Mouse (Mus musculus) adrenal gland, adult (tissue): Measurements from ENCODE around the gene Foxj2.

Experiments used
- DNase-seq, 2 experiments: peaks; one replicate each; pipeline ENCODE4 v3.0.0; 2022 to 2023; ENCODE audit warnings: low spot score in 1 of 2; ENCODE audit not compliant: inconsistent age in 2 of 2

Foxj2 gene

DNA sequence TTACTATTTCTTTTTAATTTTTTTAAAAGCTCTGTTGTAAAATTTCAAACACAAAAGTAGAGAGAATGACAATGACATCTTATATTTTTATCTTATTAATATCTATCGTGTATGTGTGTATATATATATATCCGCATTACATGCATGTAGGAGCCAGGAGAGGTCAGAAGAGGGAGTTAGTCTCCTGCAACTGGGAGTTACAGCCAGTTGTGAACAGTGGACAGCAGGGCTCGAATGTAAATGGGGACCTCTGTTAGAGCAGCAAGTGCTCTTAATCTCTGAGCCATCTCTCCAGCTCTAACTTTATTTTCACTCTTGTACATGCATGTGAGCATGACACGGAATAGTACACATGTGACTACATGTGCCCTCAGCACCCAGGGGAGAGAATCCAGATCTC lies 7.0 kb upstream of the Foxj2 start:
- DNase-seq = no peak

DNA sequence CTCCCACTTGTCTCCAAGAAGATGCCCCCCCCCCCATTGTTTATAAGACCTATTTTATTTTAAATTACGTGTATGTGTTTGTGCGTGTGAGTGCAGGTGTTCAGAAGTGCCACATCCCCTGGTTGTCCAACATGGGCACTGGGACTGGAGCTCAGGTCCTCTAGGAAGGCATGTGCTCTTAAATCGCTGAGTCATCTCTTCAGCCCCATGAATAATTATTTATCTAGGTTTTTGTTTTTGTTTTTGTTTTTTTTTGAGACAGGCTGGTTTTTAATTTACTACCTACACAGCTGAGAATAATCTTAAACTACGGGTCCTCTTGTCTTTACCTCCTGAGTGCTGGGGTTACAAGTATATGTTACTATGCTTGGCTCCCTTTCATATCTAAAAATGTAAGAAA lies 6.1 kb upstream of the Foxj2 start:
- DNase-seq = no peak

DNA sequence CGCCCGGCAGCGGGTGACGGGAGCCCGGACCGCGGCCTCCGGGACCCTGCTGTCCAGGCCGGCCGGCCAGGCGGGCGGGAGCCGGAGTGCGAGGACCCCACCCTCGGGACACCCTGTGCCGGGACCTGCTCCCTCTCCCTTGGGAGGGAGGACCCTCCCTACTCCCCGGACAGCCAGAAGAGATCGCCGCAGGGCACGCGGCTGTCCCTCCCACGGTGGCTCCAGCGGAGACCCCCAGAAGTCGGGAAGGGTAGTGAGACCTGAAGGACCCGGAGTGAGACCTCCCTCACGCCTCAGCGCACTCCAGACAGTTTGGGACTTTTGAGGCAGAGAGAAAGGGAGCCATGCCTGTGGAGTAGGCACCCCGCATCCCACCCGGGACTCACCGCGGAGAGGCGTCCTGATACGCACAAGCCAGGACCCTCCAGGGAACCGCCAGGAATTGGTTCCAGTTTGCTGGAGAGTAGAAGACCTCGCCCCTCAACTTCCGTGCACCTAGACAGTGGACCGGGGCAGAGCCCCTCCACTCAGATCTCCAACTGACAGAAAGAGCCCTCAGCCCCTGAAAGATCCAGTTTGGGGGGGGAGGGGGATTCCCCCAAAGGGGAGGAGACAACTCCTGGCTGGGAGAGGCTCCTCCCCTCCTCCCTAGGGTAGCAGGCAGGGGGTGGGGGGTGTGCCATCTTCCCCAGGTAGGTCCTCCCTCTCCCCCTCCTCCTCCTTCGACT lies 521 bp downstream of the Foxj2 start:
- peak; percentile 57 to 82 for DNase-seq

DNA sequence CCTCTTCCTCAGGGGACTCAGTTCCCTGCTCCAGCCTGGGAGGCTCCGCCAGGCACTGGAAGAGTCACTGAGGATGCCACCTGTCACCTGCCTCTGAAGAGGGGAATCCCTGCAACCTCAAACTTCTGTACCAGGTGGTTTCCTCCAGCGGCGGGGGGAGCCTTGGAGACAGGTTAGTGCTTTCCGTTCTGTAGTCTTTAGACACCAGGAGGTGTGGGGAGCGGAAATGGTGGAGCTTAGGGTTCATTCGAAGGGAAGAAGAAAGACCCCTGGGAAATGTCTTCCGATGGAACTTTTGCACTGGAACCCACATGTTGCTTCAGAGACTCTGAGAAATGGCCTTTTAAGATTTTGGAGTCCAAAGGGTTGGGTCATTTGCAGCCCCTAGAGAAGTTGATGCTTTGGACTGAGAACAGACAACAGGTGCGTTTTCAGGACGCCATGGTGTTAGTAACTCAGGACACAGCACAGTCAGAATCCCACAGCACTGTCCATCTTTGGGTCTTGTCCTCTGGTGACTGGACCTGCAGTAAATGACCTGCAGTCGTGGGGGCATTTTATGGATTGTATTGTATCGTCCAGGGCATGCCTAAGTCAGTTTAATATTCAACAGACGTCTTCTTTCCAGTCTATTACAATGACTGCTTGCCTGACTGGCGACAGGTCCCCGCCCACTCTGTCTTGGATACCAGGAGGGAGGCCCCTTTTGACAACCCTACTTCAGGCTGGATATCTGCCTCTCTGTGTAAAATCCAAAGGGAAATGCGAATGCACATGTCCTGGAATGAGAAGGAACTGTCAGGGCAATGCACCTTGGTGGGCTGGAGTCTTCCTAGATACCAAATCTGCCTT lies 1.3 kb downstream of the Foxj2 start:
- peak in 1 of 2 experiments; percentile 47 for DNase-seq

DNA sequence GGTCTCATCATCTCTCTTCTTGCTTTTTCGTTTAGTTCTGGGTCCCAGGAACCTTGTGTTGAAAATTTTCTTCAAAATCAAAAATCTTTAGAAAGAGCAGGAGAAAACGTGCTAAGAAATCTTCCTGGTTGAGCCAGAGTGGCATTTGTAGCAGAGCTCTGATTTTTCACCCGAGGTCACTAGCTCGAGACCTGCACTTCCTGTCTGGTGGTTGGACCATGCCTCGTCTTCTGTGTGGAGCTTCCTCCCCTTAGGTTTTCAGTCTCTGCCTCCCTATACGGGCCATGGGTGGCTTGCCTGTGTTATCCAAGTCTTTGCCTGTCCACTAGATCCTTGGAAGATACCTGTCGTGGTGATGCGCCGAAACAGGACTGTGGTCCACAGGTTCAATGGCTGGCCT lies 2.1 kb downstream of the Foxj2 start:
- no peak for DNase-seq

DNA sequence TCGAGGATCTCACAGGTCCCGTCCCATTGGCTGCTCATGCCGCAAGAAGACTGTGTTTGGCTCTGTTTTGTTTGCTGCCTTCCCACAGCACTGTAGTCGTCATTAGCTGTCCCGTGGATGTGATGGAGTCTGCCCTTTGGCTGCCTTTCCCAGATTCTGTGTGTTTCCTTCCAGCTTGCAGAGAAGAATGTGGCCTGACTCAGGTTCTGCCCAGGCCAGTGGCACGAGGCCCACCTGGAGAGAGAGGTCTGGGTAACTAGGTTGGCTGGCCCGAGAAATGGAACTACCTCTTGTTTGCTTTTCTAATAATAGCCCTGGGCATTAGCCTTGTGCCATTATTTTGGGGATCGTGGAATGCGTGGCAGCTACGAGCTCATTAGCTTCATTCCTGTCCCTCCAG lies 4.4 kb downstream of the Foxj2 start:
- DNase-seq = no peak

DNA sequence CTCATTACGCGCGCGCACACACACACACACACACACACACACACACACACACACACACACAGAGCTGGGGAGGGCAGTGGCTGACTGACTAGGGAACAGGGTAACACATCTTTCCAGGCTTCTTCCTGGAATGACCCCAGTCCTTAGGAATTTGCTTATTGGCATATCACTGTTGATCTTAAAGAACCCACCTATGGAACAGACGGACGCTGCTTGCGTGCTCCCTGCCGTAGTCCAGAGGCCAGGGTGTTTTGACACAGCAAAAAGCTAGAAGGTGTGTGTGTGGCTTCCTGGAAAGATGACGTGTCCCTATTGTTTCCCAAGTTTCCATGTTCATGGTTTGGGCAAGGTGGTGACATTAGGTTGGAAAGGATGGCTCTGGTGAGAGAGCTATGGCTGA lies 5.5 kb downstream of the Foxj2 start:
- no peak for DNase-seq

DNA sequence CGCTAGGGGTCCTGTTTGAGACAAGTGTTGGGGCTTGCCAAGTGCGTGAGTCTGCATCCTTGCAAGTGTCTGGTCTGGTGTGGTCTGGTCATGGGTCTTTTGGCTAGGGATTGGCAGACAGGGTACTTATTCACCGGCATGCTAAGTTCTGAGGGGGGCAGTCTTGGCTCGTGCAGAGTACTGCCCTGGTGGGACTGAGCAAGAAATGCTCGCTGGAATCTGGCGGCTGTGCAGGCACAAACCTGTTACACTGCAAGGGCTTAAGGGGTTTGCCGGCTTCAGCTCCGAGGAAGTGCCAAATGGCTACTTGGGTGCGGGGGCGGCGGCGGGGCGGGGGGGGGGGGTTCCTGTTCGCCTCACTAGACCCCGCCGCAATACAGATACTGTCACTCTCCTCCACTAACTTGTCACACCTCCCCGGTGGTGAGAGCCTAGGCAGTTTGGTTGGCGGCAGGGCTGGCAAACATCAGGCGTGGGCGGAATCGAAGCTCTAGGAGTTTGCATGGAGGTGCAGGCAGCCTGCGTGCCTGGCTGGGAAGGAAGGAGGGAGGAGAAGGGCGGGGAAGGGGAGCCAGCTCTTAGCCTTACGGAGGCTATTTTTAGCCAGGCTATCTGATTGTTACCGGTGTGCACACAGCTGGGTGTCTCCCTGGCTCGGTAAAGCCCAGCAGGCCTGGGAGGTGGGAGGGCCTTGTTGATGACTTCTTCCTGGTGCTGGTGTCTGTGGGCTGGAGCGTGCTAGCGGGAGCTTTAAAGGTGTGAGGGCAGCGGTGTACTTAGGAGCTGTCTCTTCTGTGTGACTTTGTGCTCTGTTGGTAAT lies 6.4 kb downstream of the Foxj2 start:
- DNase-seq = peak; percentile 72 to 84

DNA sequence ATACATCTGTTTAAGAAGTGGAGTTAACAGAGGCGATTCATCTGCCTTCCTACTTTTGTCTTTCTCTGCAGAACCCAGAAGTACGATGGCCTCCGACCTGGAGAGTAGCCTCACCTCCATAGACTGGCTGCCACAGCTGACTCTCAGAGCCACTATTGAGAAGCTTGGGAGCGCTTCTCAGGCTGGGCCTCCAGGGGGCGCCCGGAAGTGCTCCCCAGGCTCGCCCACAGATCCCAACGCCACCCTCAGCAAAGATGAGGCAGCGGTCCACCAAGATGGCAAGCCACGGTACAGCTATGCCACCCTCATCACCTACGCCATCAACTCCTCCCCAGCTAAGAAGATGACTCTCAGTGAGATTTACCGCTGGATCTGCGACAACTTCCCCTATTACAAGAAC lies 8.4 kb downstream of the Foxj2 start:
- peak in 1 of 2 experiments; percentile 66 for DNase-seq

DNA sequence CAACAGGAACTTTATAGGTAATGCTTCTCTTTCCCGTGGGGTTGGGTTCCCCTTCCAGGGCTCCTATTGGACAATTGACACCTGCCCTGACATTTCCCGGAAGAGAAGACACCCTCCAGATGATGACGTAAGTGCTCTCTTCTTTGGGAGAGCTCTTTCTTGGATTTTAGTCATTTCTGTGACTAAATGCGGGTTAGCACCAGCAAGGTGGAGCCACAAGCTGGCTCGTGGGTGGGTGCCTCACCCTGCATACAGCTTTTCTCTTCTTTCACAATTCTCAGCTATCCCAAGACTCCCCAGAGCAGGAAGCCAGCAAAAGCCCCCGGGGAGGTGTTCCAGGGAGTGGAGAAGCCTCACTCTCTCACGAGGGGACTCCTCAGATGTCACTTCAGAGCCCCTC lies 13.2 kb downstream of the Foxj2 start:
- DNase-seq = no peak

DNA sequence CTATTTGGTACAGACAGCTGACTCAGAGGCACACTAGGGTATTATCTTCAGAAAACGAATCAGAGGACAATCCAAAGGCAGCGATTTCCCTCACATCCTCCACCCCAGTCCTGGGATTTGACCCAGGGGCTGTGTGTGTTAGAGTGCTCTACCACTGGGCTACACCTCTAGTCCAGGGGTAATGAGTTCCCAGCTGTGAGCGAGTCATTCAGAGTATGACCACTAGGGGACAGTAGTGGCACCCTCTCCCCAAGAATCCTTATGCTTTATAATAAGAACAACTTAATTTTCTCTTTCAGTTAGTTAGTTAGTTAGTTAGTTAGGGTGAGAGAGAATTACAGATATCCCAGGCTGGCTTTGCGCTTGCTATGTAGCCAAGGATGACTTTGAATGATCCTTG lies 14.7 kb downstream of the Foxj2 start:
- peak in 1 of 2 experiments; percentile 83 for DNase-seq

DNA sequence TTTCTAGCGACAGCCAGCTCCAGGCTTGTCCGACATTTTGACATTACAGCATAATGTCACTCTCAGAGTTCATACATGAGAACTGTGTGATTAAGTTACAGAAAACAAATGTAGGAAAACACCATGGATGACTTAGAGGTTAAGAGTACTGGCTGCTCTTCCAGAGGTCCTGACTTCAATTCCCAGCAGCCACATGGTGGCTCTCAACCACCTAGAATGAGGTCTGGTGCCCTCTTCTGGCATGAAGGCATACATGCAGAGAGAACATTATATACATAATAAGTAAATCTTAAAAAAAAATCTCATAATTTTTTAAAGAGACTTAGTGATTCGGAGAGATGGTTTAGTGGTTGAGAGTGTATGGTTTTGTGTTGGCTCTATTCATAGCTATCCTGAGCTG lies 17.3 kb downstream of the Foxj2 start:
- DNase-seq = no peak

DNA sequence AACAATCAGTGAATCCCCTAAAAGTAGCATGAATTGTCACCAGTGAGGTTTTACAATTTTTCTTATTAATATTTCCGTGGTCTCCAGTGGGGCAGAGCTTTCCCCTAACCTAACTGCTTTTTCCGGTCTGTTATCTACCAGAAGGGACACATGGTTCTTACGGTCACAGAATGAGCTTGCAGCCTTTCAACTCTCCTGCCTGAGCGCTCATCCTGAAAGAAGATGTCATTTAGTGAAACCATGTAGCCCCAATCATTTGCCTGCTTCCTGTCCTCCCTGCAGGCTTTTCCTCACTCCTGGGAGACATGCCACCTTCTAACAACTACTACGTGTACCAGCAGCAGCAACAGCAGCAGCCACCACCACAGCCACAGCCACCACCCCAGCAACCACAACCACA lies 17.8 kb downstream of the Foxj2 start:
- no peak for DNase-seq

DNA sequence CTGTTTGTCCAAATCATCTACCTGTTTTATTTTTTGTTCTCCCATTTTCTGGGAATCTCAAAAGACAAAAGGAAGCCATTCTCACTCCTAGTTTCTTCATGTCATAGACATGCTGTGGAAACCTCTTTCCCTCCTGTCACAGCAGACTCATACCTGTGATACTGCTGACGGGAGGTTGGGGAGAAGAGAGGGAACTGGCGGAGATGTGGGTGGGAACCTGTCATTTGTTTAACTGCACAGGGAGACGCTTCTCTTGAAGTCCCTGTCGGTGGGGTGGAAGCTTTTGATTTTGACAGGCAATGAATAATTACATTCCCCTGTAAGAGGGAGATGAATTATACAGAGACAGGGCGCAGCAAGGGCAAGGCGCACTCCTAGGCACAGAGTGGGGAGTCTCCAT lies 24.0 kb downstream of the Foxj2 start:
- no peak for DNase-seq

DNA sequence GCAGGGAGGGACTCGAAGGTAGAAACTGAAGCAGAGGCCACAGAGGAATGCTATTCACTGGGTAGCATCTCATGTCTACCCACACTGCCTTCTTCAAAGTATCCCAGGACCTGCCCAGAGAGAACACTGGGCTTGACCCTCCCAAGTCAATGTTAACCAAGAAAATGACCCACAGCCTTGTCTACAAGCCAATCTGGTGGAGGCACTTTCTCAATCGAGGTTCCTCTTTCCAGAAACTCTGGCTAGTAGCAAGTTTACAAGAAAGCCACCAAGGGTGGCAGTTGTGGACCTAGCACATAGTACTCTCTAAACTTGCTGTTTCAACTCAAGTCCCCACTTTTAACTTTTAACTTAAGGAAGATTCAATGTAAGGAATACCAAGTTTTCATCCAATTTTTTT lies 33.0 kb downstream of the Foxj2 start:
- no peak for DNase-seq

DNA sequence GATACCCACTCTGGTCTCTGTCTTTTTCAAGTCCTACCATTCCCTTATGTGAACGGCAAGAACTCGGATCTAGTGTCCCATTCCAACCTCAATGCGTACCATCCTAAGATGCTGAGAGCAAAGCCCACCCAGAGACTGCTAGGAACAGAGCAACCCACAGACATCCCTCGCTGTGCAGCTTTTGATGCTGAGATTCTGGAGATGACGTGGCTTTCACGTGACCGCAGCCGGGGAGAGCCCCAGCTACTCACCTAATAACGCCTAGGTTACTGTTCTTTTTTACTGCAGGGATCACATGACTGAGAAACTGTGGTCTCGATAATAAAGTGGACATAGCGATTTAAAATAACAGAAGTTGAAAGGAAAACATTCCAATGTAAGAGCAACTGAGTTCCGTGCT lies 34.8 kb downstream of the Foxj2 start:
- peak in 1 of 2 experiments; percentile 40 for DNase-seq

DNA sequence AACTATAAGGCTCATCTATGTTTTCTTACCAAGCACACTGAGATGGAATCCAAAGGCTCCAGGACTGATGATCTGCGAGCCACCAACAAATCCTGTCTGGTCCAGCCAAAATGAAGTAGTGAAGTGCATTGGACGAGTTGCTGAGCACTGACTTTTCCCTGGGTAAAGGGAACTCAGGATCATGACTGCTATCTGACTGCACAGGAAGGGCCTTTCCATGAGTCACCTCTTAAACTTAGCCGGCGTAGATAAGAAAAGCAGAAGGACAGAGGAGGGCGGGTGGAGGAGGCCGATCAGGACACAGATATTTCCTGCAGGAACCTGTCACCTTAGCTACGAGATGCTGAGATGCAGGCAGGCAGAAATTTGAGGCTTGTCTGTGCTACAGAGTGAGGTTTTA lies 36.2 kb downstream of the Foxj2 start, which contains the start of gene C3ar1:
Gene C3ar1, minus strand, starts transcription at position 207 of the 400 bp plus-strand sequence.
- peak; percentile 65 to 79 for DNase-seq

DNA sequence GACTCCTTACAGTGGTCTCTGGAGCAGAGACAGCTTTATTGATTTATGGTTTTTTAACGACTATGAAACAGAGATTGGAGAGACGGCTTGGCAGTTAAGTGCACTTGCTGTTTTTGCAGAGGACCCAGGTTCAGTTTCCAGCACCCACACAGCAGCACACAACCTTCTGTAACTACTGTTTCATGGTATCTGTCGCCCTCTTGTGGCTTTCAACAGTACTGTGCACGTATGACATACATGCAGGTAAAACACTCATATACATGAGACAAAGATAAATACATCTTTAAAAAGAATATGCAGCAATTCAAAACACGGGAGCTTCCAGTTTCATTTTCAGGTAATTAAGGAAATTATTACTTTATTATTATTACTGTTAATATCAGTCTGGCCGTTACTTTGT lies 42.7 kb downstream of the Foxj2 start:
- DNase-seq = no peak

DNA sequence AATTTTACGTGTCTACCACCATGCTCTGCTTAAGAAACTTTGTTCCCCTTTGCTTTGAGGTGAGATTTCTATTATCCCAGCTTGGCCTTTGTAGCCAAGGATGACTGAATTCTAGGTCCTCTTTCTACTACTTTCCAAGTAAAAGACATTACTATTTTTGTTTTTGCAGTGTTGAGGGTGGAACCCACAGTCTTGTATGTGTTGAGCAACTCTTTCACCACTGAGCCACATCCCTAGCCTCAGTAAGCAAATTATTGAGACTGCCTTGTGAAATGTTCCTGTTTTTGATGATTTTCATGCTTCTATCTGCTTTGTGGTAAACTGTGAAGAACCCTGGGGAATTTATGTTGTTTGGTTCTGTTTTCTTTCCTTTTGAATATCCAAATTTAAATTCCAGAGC lies 43.2 kb downstream of the Foxj2 start:
- no peak for DNase-seq

DNA sequence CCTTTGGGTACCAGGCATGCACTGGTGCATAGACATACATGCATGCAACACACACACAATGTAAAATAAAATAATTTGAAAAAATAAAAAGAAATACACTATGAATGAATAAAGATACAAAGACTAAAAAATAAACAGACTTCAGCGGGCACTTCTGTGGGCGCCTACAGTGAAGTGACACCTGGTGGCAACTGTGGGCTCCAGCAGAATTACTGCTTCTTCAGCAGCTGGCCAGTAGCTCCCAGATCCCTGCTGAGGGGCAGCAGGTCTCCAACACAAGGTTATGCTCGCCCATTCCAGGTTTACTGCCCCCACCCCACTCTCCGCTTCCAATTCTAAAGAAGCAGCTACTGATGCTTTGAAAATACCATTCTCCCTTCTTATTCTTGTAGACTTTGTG lies 48.2 kb downstream of the Foxj2 start:
- peak in 1 of 2 experiments; percentile 35 for DNase-seq

DNA sequence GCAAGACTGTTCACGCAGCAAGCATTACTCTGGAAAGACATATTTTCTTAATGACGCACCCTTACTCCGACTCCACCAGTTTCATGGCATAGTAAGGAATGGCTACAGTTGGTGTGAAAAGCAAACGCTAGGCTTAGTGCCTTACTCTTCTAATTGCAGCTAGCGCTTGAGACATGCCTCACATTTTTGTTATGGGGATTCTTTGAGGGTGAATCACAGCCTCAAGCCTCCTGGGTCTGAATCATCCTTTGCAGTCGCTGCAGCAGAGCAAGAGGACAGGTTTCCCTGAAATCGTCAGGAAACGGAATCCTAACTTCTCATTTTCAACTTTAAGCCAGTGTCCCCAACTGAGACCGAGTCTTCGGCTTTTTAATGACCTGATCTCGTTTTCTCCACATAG lies 50.1 kb downstream of the Foxj2 start:
- peak; percentile 56 to 75 for DNase-seq
